Mouse (Mus musculus) intestine, embryonic 16.5 days (tissue): ENCODE data around the gene Ncoa5. TPM values are rescaled to one million over a fixed set of nuclear protein-coding genes. Genes with fewer than 3 reads are reported as not detected.

Experiments used
- ATAC-seq: fragments of 200-750 bp; cut with Nextera tagmentation; 2 replicates; pipeline ENCODE4 v1.8.0; 2017; ENCODE audit warnings: moderate TSS enrichment, moderate library complexity
- H3K27ac ChIP-seq: fragments of 300-500 bp; sonication (generic); 2 replicates; pipeline ENCODE4 v1.5.1; 2014; ENCODE audit warnings: mild to moderate bottlenecking, low read length
- H3K27me3 ChIP-seq: fragments of 300-500 bp; sonication (generic); replicated peaks from 2 replicates; pipeline ENCODE4 v1.6.1; 2014; ENCODE audit warnings: low read length, control low read depth, mixed read lengths; ENCODE audit not compliant: control insufficient read depth, insufficient read depth
- H3K36me3 ChIP-seq: fragments of 300-500 bp; sonication (generic); 2 replicates; pipeline ENCODE4 v1.6.1; 2014; ENCODE audit warnings: low read length, control low read depth; ENCODE audit not compliant: control insufficient read depth, insufficient read depth
- H3K4me1 ChIP-seq: fragments of 300-500 bp; sonication (generic); 2 replicates; pipeline ENCODE4 v1.6.1; 2014; ENCODE audit warnings: low read length, control low read depth, mixed read lengths; ENCODE audit not compliant: control insufficient read depth, insufficient read depth
- H3K4me2 ChIP-seq: fragments of 300-500 bp; sonication (generic); 2 replicates; pipeline ENCODE4 v1.6.1; 2014; ENCODE audit warnings: low read depth, low read length, control low read depth
- H3K4me3 ChIP-seq: fragments of 300-500 bp; sonication (generic); 2 replicates; pipeline ENCODE4 v1.5.1; 2014; ENCODE audit warnings: mild to moderate bottlenecking, low read length
- H3K9ac ChIP-seq: fragments of 300-500 bp; sonication (generic); 2 replicates; pipeline ENCODE4 v1.6.1; 2014; ENCODE audit warnings: low read depth, low read length
- H3K9me3 ChIP-seq: fragments of 300-500 bp; sonication (generic); 2 replicates; pipeline ENCODE4 v1.6.1; 2016; ENCODE audit warnings: low read length, control low read depth; ENCODE audit not compliant: control insufficient read depth
- WGBS: fragments of 180-500 bp; shearing (Covaris S2); extraction: QIAGEN DNeasy Blood & Tissue Kit; methylation state at CpG from one replicate; pipeline ENCODE4 v1.1.7; 2014; 5-methylcytosine and 5-hydroxymethylcytosine counted together
- polyA plus RNA-seq: library from polyadenylated mRNA; unstranded; fragments of >200 nt; fragmentation: Nextera tagmentation; extraction: Ambion mirVana; gene quantifications from 2 replicates; pipeline ENCODE4 v1.2.1, GENCODE M21; 2015

The Ncoa5 gene
- polyA plus RNA-seq, 1 experiment from 2014 or later: 41.4 TPM

DNA sequence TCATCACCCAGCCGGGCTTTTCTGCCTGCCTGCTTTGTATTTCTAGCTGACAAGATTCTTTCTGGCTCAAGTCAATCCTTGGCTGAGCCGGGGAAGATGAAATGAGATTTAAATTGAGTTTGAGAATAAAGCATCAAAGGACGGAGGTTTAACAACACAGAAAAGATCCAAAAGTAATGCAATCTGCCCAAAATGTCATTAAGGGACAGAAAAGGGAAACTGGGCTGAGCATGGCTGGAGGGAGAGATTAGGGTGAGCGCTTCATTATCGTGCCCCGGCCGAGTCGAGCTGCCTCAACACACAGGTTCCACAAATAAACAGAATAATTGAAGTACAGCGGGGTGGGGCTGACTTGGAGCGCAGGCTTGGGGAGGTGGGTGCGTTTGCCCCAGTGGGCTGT lies 16.9 kb upstream of the Ncoa5 start:
- no peak overlapping the region for H3K9ac ChIP-seq
- H3K4me1 ChIP-seq: peaks cover 16% of the 10 kb centered on the region; the same call in 1 of the 2 replicates
- H3K27me3 ChIP-seq: 0 out of 2 replicates have a peak, but pooled peaks cover 3% of the 10 kb centered on the region
- H3K9me3 ChIP-seq: no peaks in the 10 kb centered on the region
- no peak overlapping the region for H3K27ac ChIP-seq
- H3K4me2 ChIP-seq: no peak overlapping the region
- WGBS: 41% methylated on average over 11 of the region's 11 CpGs
- no peak for ATAC-seq
- H3K36me3 ChIP-seq: no peaks in the 10 kb centered on the region
- H3K4me3 ChIP-seq: no peak overlapping the region

- no peaks in the 10 kb centered on the region for H3K36me3 ChIP-seq
- ATAC-seq: no peak
- H3K4me3 ChIP-seq: no peak overlapping the region
- H3K27ac ChIP-seq: no peak overlapping the region
- no peaks in the 10 kb centered on the region for H3K9me3 ChIP-seq
- no peak overlapping the region for H3K9ac ChIP-seq
- peaks cover 13% of the 10 kb centered on the region; the same call in 1 of the 2 replicates for H3K4me1 ChIP-seq
- H3K4me2 ChIP-seq: no peak overlapping the region
- 0 out of 2 replicates have a peak, but pooled peaks cover 2% of the 10 kb centered on the region for H3K27me3 ChIP-seq
- whole genome bisulfite sequencing: 72% methylated on average over 18 of the region's 18 CpGs
These were observed 16.3 kb upstream of the Ncoa5 start for GRCm38 (mm10) chr2:165050826-165051548.

- ATAC-seq: no peak
- WGBS: 60% methylated on average over 5 of the region's 5 CpGs
These were observed 14.4 kb upstream of the Ncoa5 start for GRCm38 (mm10) chr2:165049044-165049443.

DNA sequence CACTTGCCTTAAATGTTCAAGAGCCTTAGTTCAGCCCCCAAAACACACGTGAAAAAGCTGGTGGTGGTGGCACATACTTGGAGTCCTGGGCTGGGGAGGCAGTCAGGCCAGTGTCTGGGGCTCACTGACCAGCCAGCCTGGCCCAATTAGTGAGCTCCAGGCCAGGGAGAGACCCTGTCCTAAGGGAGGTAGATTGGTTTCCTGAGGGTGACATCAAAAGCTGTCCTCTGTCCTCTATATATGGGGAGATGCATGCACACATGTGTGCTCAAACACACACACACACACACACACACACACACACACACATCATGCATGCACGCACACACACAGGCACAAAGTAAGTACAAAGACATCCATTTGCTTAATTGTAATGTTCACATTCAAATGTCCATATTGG lies 9.1 kb upstream of the Ncoa5 start:
- ATAC-seq: peak; percentile 36; the same call in 1 of the 2 replicates
- Histone ChIP-seq H3K9ac (no peak overlapping the region), H3K4me3 (no peak overlapping the region), H3K4me2 (no peak overlapping the region), H3K4me1 (peaks cover 8% of the 10 kb centered on the region; the same call in 1 of the 2 replicates), H3K27ac (no peak overlapping the region), H3K9me3 (no peaks in the 10 kb centered on the region), H3K36me3 (no peaks in the 10 kb centered on the region), H3K27me3 (no peaks in the 10 kb centered on the region)
- 61% methylated on average over 2 of the region's 2 CpGs for WGBS

More at GRCm38 (mm10) chr2:165049044-165049443, 14.4 kb upstream of the Ncoa5 start:
- Histone ChIP-seq H3K4me1 (no peaks in the 10 kb centered on the region), H3K9ac (no peak overlapping the region), H3K27me3 (no peaks in the 10 kb centered on the region), H3K9me3 (no peaks in the 10 kb centered on the region), H3K36me3 (no peaks in the 10 kb centered on the region), H3K27ac (no peak overlapping the region), H3K4me3 (no peak overlapping the region), H3K4me2 (no peak overlapping the region)

DNA sequence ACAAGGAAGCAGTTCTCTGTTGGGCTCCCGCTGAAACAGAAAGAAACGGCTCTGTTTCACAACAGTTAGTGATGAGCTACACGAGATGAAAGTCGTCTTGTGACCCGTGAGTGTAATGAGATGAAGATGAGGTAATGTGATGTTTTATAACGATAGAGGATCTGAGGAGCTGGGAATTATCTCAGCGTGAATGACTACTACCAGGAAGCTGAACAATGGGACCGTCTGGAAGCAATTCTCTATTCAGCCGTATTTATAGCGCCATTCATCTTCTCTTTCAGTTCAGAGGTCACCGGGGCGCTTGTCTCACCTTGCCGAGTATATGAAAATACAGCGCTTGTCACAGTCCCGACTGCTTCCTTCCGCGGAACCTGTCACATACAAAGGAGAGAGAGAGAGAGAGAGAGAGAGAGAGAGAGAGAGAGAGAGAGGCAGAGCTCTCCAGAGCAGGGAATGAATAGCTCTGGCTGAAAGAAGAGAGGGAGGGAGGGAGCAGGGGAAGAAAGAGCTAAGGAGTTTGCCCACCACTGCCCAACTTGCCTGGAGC lies 8.5 kb upstream of the Ncoa5 start:
- H3K27ac ChIP-seq: no peak overlapping the region
- WGBS: 5% methylated on average over 17 of the region's 17 CpGs

DNA sequence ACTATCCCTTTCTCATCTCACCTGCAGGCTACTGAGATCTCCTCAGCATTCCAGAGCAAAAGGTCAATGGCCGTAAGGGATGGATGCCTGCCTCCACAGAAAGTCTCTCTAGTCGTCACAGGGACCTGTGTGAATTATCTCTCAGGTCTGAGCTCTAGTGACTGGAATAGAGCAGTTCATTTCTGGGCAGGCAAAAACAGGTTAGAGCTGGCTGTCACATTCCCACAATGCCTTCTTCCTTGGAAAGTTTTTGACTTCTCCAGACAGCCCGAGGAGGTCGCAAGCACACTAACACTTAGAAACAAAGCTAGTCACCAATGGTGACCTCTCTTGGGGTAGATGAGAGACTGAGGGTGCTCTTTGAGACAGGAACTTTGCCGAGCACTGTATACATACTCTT lies 7.5 kb upstream of the Ncoa5 start:
- Histone ChIP-seq H3K36me3 (no peaks in the 10 kb centered on the region), H3K9me3 (no peaks in the 10 kb centered on the region), H3K27me3 (no peaks in the 10 kb centered on the region), H3K4me1 (peaks cover 8% of the 10 kb centered on the region; the same call in 1 of the 2 replicates), H3K9ac (no peak overlapping the region), H3K4me2 (no peak overlapping the region), H3K4me3 (no peak overlapping the region), H3K27ac (no peak overlapping the region)
- 79% methylated on average over 5 of the region's 5 CpGs for WGBS
- no peak for ATAC-seq

More for the DNA sequence above, 8.5 kb upstream of the Ncoa5 start:
- Histone ChIP-seq H3K4me2 (peak overlapping the region; percentile 36), H3K9ac (no peak overlapping the region), H3K4me1 (peaks cover 8% of the 10 kb centered on the region; the same call in 1 of the 2 replicates), H3K9me3 (no peaks in the 10 kb centered on the region), H3K36me3 (no peaks in the 10 kb centered on the region), H3K4me3 (peak overlapping the region; percentile 4; the same call in 1 of the 2 replicates), H3K27me3 (no peaks in the 10 kb centered on the region)
- ATAC-seq: peak; percentile 83

DNA sequence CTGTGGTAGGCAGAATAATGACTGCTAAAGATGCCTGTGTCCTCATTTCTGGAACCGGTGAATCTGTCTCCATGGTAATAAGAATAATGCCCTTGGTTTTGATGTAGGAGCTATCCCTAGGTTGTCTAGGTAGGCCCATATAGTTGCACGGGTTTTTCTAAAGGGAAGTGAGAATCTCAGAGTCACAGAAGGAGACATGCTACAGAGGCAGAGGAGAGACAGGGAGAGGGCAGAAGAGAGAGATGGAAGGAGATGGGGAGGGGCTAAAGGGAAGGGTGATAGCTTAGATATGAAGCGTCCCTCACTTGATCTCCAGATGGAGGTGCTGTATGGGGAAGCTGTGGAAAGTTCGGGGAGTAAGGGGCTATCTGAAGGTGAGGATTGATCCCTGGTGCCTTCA lies 2.7 kb upstream of the Ncoa5 start:
- Histone ChIP-seq H3K9ac (no peak overlapping the region), H3K27me3 (0 out of 2 replicates have a peak, but pooled peaks cover 3% of the 10 kb centered on the region), H3K4me1 (peaks cover 10% of the 10 kb centered on the region), H3K4me3 (no peak overlapping the region), H3K27ac (no peak overlapping the region), H3K4me2 (no peak overlapping the region), H3K36me3 (no peaks in the 10 kb centered on the region), H3K9me3 (no peaks in the 10 kb centered on the region)
- no peak for ATAC-seq
- WGBS: 74% methylated on average over 4 of the region's 4 CpGs

DNA sequence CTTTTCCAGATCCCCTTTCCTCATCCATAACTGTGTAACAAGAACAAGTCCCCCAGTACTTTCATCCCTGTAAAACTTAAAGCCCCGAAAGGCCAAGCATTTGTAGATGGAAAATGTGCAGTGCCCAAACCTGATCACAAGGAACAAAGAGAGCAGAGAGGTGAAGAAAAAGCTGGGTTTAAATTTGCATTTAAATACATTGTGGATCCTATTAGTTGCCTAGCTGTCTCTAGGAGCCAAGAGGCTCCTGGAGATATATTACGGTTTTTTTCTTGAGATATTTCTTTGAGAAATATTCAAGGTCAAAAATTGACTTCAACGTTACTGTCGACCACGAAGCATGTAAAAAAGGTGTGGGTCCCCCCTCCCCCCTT lies 378 bp upstream of the Ncoa5 start:
- H3K9ac ChIP-seq: no peak overlapping the region
- H3K4me2 ChIP-seq: peak overlapping the region; percentile 47
- H3K27ac ChIP-seq: 0 out of 2 replicates have a peak overlapping the region, but pooled peaks have one; percentile 26
- no peaks in the 10 kb centered on the region for H3K36me3 ChIP-seq
- peaks cover 10% of the 10 kb centered on the region for H3K4me1 ChIP-seq
- WGBS: 33% methylated on average over 5 of the region's 5 CpGs
- no peaks in the 10 kb centered on the region for H3K9me3 ChIP-seq
- H3K4me3 ChIP-seq: peak overlapping the region; percentile 98
- H3K27me3 ChIP-seq: 0 out of 2 replicates have a peak, but pooled peaks cover 3% of the 10 kb centered on the region
- ATAC-seq: no peak

DNA sequence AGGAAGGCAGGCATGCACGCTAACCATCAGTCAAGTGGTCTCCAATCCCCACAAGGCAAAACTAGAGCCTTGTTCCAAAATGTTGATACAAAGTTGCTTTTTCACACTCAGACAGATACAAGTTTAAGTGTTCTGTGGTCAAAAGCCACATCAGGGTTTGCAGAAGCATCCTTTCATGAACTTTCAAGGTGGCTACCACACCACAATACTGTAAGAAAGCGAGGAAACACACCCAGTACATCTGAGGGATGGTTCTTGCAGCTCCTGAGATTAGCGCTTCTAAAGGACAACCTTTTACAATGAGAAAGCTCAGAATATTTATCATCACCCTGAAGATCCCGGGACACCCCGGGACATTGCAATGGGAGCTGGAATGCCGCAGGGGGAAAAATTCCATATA lies 1.4 kb downstream of the Ncoa5 start:
- Histone ChIP-seq H3K9ac (peak overlapping the region; percentile 99; the same call in 1 of the 2 replicates), H3K4me2 (peak overlapping the region; percentile 83), H3K4me3 (peak overlapping the region; percentile 98), H3K27ac (no peak overlapping the region), H3K36me3 (no peaks in the 10 kb centered on the region), H3K4me1 (peaks cover 10% of the 10 kb centered on the region), H3K9me3 (no peaks in the 10 kb centered on the region), H3K27me3 (0 out of 2 replicates have a peak, but pooled peaks cover 3% of the 10 kb centered on the region)
- ATAC-seq: no peak
- 39% methylated on average over 6 of the region's 6 CpGs for WGBS
